Mouse (Mus musculus): ENCODE results near the gene Mrpl51.

- TF ChIP-seq CTCF (IDR thresholded peaks at IDR 0.05; ENCODE audit: low read depth, low read length) (no peak), POLR2A (IDR thresholded peaks at IDR 0.05; ENCODE audit: borderline replicate concordance, low read depth, low read length) (no peak)
Observed at GRCm38 (mm10) chr6:125160854-125161760, 30.5 kb upstream of the Mrpl51 start.
